Mouse (Mus musculus) heart, postnatal 4 days (tissue): ENCODE measurements around the gene Jup. TPM values are rescaled to one million over a fixed set of nuclear protein-coding genes. Genes with fewer than 3 reads are reported as not detected.
"Not testable (repeated sequence)": the region's sequence is repeated elsewhere in the genome, so short reads cannot be mapped to it uniquely, and the experiment has no call there.

ENCODE experiments used
- DNase-seq: peaks from one replicate; pipeline ENCODE4 v3.0.0; 2021
- total RNA-seq, 2 experiments: library from RNA; stranded (reverse); gene quantifications; 2 replicates each; pipeline ENCODE4 v1.2.3; 2021

The Jup gene
- total RNA-seq, 2 experiments from 2014 or later = 223 to 234 TPM

GRCm38 (mm10) chr11:100355972-100356818 is 41.4 kb downstream of the Jup start, which contains the start of gene Hap1:
TSS of gene Hap1 (minus strand) at chr11:100356128.
- peak; percentile 69 for DNase-seq

- DNase-seq = peak; percentile 28
Measured at GRCm38 (mm10) chr11:100355151-100355951, 42.2 kb downstream of the Jup start.

GRCm38 (mm10) chr11:100352076-100352857 is 45.3 kb downstream of the Jup start:
- DNase-seq = peak; percentile 43

GRCm38 (mm10) chr11:100344269-100344668 is 53.3 kb downstream of the Jup start:
- no peak for DNase-seq

DNA sequence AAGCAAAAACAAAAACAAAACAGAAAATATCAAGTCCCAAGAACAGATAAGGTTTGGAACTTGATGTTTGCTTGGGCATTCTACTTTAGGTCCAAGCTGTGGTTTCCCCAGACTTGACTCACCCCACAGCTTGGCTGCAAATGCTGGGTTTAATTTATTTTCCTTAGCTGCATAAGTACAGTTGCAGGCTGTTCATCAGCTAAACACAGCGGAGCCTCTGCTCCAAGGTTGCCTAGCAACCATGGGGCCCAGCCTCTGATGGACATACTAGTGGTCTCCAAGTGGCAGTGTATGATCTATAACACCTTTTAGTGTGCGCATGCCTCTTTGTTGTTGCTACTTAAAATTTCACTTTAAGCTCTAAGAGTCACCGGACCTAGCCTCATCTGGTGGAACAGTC is 61.8 kb downstream of the Jup start:
- DNase-seq = no peak

GRCm38 (mm10) chr11:100333944-100334457 is 63.6 kb downstream of the Jup start, which contains the start of gene Gast:
TSS of gene Gast (plus strand) at chr11:100334407.
- DNase-seq = no peak

GRCm38 (mm10) chr11:100332766-100333515 is 64.6 kb downstream of the Jup start:
- DNase-seq = no peak

DNA sequence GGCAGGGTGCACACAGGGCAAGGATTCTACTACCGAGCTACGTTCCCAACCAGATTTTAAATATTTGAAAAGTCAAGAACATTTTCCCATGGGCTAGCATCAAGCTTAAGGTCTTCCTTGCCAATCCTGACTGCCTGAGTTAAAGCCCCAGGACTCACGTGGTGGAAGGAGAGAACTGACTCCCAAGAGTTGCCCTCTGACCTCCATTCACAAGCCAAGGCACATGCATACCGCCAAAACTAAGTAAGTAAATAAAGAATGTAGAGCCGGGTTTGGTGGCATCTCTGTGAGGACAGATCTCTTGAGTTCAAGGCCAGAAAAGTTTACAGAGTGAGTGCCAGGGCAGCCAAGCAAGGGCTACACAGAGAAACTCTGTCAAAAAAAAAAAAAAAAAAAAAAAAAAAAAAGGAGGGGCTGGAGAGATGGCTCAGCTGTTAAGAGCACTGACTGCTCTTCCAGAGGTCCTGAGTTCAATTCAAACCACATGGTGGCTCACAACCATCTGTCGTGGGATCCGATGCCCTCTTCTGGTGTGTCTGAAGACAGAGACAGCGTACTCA is 66.7 kb downstream of the Jup start:
- DNase-seq = not testable (repeated sequence)

- no peak for DNase-seq
Measured at GRCm38 (mm10) chr11:100330235-100330634, 67.3 kb downstream of the Jup start.

DNA sequence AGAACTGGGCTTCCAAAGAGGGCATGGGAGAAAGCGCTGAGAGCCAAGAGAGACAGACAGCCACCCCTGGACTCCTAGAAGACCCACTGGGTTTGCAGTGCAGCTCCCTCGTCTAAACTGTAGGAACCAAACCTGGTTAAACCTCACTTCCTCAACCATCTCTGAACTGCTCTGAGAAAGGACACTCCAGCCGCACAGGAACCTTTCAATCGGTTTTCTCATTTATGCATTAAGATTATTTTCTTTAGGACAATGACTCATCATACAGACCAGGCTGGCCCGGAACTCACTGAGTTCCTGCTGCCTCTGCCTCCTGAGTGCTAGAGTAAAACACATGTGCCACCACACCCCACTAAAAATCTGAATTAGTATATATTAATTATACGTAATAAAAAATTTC is 69.8 kb downstream of the Jup start:
- no peak for DNase-seq

DNA sequence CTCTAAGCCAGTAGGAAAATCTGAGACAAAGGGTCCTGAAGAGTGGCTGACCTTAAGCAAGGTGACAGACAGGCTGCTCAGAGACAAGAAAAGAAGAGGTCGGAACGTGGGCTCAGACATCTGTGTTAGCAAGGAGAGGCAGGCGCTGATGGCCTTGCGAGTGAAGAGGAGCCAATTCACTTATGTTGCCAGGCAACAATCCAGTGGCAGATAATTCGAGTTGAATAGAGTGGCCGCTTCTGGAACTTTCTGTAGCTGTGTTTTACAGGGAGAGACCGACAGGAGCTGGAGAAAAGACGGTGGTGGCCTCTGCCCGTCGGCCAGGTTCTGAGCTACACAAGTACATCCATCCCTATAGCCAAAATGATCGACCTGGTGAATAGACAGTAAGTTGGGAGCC is 70.2 kb downstream of the Jup start:
- peak; percentile 37 for DNase-seq

GRCm38 (mm10) chr11:100325062-100325629 is 72.4 kb downstream of the Jup start:
- DNase-seq = no peak

- peak; percentile 74 for DNase-seq
Measured at GRCm38 (mm10) chr11:100323578-100323977, 74.0 kb downstream of the Jup start.

DNA sequence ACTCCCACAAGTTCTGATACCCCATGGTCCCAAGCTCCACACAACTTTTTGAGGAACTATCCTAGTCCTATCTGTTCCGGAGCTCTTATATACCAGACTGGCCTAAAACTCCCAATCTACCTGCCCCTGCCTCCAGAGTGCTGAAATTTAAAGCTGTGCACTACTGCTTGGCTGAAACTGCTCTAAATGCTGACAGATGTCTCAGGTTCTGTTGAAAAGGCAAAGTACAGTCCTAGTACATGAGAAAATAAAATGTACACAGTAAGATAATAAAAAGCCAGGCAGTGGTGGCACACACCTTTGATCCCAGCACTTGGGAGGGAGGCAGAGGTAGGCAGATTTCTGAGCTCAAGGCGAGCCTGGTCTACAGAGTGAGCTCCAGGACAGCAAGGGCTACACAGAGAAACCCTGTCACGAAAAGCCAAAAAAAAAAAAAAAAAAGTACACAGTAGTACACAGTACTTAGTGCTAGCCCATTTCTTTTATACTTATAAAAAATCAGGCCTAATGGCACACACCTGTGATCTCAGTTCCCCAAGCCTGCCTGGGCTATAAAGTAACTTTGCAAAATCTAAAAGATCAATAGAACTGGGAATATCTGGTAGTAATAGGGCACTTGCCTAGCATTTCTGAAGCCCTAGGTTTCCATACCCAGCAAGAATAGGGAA is 74.8 kb downstream of the Jup start:
- DNase-seq = no peak

- not testable (repeated sequence) for DNase-seq
Measured at GRCm38 (mm10) chr11:100321479-100322305, 75.9 kb downstream of the Jup start.

DNA sequence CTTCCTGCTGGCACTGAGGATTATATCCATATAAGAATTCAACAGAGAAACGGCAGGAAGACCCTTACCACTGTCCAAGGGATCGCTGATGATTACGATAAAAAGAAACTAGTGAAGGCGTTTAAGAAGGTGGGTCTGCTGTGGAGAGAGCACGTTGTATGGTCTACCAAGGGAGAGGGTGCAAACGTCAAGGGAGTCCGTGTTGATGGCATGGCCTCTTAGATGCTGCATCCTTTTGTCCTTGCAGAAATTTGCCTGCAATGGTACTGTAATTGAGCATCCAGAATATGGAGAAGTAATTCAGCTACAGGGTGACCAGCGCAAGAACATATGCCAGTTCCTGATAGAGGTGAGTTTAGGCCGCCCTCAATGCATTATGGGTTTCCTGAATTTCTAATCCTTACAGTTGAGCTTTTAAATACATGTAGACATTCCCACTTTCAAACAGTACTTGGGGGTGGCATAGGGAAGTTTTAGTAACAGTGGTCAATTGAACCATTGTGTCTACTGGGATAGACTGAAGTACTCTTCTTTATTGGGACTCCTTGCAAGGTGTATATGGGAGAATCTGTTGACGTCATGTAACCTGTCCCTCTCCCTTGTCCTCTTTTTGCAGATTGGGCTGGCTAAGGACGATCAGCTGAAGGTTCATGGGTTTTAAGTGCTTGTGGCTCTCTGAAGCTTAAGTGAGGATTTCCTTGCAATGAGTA is 76.7 kb downstream of the Jup start:
- DNase-seq = not testable (repeated sequence)

DNA sequence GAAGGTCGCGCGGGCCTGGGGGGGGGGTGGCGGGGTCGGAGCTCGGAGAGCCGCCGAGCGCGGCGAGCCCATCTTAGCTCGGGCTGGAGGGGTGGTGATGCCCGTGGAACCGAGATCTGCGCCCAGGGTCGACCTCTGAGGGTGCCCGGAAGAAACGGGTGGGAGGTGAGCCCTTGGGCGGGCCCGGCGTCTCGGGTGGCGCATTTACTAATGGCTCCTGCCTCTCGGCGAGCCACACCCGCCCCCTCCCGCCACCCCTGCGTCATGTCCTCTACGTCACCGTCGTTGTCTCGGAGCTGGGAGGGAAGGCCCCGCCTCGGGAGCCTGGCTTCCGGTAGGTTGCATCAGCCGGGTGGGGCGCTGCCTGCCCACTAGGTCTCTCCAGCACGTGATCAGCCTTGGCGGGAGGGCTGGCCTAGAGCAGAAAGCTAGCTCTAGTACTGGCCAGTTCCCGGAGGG is 77.4 kb downstream of the Jup start:
- DNase-seq = peak; percentile 97

DNA sequence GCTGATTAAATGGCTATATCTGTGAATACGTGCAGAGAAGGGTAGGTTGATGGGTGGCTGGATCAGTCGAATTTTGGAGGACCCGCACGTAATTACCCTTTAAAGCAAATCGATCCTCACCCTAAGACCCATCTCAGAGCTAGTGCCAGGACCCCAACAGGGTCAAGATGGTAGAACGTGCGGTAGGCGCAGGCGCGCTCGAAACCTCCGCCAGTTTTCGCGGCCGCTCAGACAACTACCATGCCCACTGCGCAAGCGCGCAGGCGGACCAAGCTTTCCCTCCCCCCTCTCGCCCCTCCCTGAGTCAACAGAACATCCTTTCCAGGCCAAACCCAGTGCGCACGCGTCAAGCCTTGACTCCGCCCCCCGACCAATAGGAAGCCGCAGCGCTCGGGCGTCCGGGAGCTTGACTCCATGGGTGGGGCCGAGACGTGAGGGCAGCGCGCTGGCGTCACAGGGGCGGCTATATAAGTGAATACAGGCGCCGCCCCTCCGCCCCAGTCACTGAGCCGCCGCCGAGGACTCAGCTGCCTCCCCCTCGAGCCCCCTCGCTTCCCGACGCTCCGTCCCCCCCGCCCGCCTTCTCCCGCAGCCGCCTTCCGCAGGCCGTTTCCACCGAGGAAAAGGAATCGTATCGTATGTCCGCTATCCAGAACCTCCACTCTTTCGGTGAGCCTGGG is 77.9 kb downstream of the Jup start, which contains the start of gene Eif1:
Eif1 (plus strand) TSS at position 394 of the 680 bp plus-strand sequence.
- peak; percentile 100 for DNase-seq
